Mouse (Mus musculus) kidney, adult 2 months (tissue): Measurements from ENCODE around the gene Tulp4. TPM values are rescaled to one million over a fixed set of nuclear protein-coding genes. Genes with fewer than 3 reads are reported as not detected.

Source experiments
- DNase-seq: peaks from one replicate; pipeline ENCODE4 v3.0.0; 2021
- H3K27ac ChIP-seq: fragments of 200-500 bp; 2 replicates; pipeline ENCODE4 v1.5.1; 2012; ENCODE audit warnings: low read depth, low read length, control low read depth, inconsistent platforms; ENCODE audit not compliant: insufficient read depth
- H3K27me3 ChIP-seq: fragments of 200-500 bp; replicated peaks from 2 replicates; pipeline ENCODE4 v1.6.1; 2012; ENCODE audit warnings: mild to moderate bottlenecking, moderate library complexity, low read length, inconsistent platforms; ENCODE audit not compliant: control insufficient read depth, insufficient read depth
- H3K36me3 ChIP-seq: fragments of 200-500 bp; 2 replicates; pipeline ENCODE4 v1.6.1; 2012; ENCODE audit warnings: mild to moderate bottlenecking, moderate library complexity, low read length, inconsistent platforms; ENCODE audit not compliant: control insufficient read depth, insufficient read depth
- H3K4me1 ChIP-seq: fragments of 200-500 bp; 2 replicates; pipeline ENCODE4 v1.6.1; 2011; ENCODE audit warnings: low read length; ENCODE audit not compliant: control insufficient read depth, insufficient read depth
- H3K4me3 ChIP-seq: fragments of 200-500 bp; 2 replicates; pipeline ENCODE4 v1.5.1; 2011; ENCODE audit warnings: mild to moderate bottlenecking, low read depth, low read length, control low read depth; ENCODE audit not compliant: insufficient read depth
- CTCF ChIP-seq: fragments of 200-500 bp; conservative IDR thresholded peaks from 2 replicates; pipeline ENCODE4 v1.5.1; 2011; ENCODE audit warnings: low read depth, mild to moderate bottlenecking, control low read depth, low read length, moderate library complexity, mixed read lengths; ENCODE audit not compliant: insufficient read depth, insufficient read length
- POLR2A ChIP-seq: fragments of 200-500 bp; IDR thresholded peaks from one replicate; pipeline ENCODE4 v1.6.1; 2011; ENCODE audit warnings: low read depth, low read length, control low read depth
- WGBS: fragments of 180-500 bp; shearing (Covaris S2); methylation state at CpG from one replicate; pipeline ENCODE4 v1.1.7; 2018; 5-methylcytosine and 5-hydroxymethylcytosine counted together
- polyA plus RNA-seq: library from polyadenylated mRNA; depleted of rRNA; stranded (reverse); fragments of >200 nt; gene quantifications from 2 replicates; pipeline ENCODE4 v1.2.3, GENCODE M21; 2012

Tulp4 gene
- polyA plus RNA-seq, 1 experiment = 42.5 TPM

- H3K4me3 ChIP-seq = no peak overlapping the region
- 43% methylated on average over 4 of the region's 4 CpGs for WGBS
- DNase-seq = no peak
- no peaks in the 10 kb centered on the region for H3K4me1 ChIP-seq
- H3K36me3 ChIP-seq = no peaks in the 10 kb centered on the region; the same call in 1 of the 2 replicates
- no peaks in the 10 kb centered on the region for H3K27me3 ChIP-seq
- no peak overlapping the region for H3K27ac ChIP-seq
- TF ChIP-seq POLR2A = no peak
- TF ChIP-seq CTCF = no peak
Measured at GRCm38 (mm10) chr17:6199166-6199565, 92.9 kb downstream of the Tulp4 start.

- H3K4me1 ChIP-seq = no peaks in the 10 kb centered on the region
- DNase-seq = peak; percentile 13
- WGBS = 83% methylated on average over 14 of the region's 14 CpGs
- H3K27me3 ChIP-seq = no peaks in the 10 kb centered on the region
- no peak overlapping the region for H3K27ac ChIP-seq
- H3K4me3 ChIP-seq = no peak overlapping the region
- H3K36me3 ChIP-seq = no peaks in the 10 kb centered on the region; the same call in 1 of the 2 replicates
- TF ChIP-seq POLR2A (no peak), CTCF (no peak)
Measured at GRCm38 (mm10) chr17:6201522-6202250, 95.4 kb downstream of the Tulp4 start.

- Histone ChIP-seq H3K4me1 (no peaks in the 10 kb centered on the region), H3K36me3 (no peaks in the 10 kb centered on the region; the same call in 1 of the 2 replicates), H3K27ac (no peak overlapping the region), H3K27me3 (no peaks in the 10 kb centered on the region), H3K4me3 (no peak overlapping the region)
- TF ChIP-seq CTCF (no peak), POLR2A (no peak)
- no peak for DNase-seq
- 80% methylated on average over 14 of the region's 14 CpGs for WGBS
Measured at GRCm38 (mm10) chr17:6202389-6203110, 96.3 kb downstream of the Tulp4 start.

GRCm38 (mm10) chr17:6203126-6203525 lies 96.9 kb downstream of the Tulp4 start:
- Histone ChIP-seq H3K4me3 (no peak overlapping the region), H3K36me3 (no peaks in the 10 kb centered on the region; the same call in 1 of the 2 replicates), H3K27me3 (no peaks in the 10 kb centered on the region), H3K27ac (no peak overlapping the region), H3K4me1 (no peaks in the 10 kb centered on the region)
- TF ChIP-seq POLR2A (no peak), CTCF (no peak)
- no peak for DNase-seq
- WGBS = 92% methylated on average over 7 of the region's 7 CpGs

- 40% methylated on average over 4 of the region's 4 CpGs for WGBS
- H3K36me3 ChIP-seq = no peaks in the 10 kb centered on the region; the same call in 1 of the 2 replicates
- no peak overlapping the region for H3K4me3 ChIP-seq
- no peak for DNase-seq
- TF ChIP-seq POLR2A = no peak
- TF ChIP-seq CTCF = no peak
- H3K27ac ChIP-seq = no peak overlapping the region
- no peaks in the 10 kb centered on the region for H3K4me1 ChIP-seq
- no peaks in the 10 kb centered on the region for H3K27me3 ChIP-seq
Measured at GRCm38 (mm10) chr17:6203795-6204194, 97.6 kb downstream of the Tulp4 start.

GRCm38 (mm10) chr17:6211721-6212120 lies 105.5 kb downstream of the Tulp4 start:
- Histone ChIP-seq H3K36me3 (peaks cover 2% of the 10 kb centered on the region), H3K27me3 (no peaks in the 10 kb centered on the region), H3K4me1 (no peaks in the 10 kb centered on the region), H3K27ac (no peak overlapping the region), H3K4me3 (no peak overlapping the region)
- DNase-seq = no peak
- WGBS = 83% methylated on average over 1 of the region's 1 CpGs
- no peak for TF ChIP-seq POLR2A
- no peak for TF ChIP-seq CTCF

GRCm38 (mm10) chr17:6215640-6216039 lies 109.4 kb downstream of the Tulp4 start:
- Histone ChIP-seq H3K4me3 (no peak overlapping the region), H3K27ac (no peak overlapping the region), H3K27me3 (no peaks in the 10 kb centered on the region), H3K4me1 (no peaks in the 10 kb centered on the region), H3K36me3 (peaks cover 2% of the 10 kb centered on the region)
- TF ChIP-seq POLR2A (no peak), CTCF (no peak)
- DNase-seq = no peak
- 78% methylated on average over 4 of the region's 4 CpGs for WGBS
